Mouse (Mus musculus) gastrocnemius, postnatal 14 days (tissue): ENCODE results near the gene Angptl6. TPM values are rescaled to one million over a fixed set of nuclear protein-coding genes. Genes with fewer than 3 reads are reported as not detected.

Source experiments
- DNase-seq: peaks from one replicate; pipeline ENCODE4 v3.0.0; 2021; ENCODE audit warnings: mixed read lengths
- intact Hi-C: fragments of 180-260 bp; cut with DNase I; formaldehyde crosslinking; loops from one replicate; pipeline ENCODE4 v1.15.1; 2025; ENCODE audit warnings: low total_unique reads
- total RNA-seq, 2 experiments: library from RNA; stranded (reverse); gene quantifications; 2 replicates each; pipeline ENCODE4 v1.2.3; 2021

The Angptl6 gene
- total RNA-seq, 2 experiments from 2014 or later, result 3.5 to 4.1 TPM

GRCm38 (mm10) chr9:20887704-20888385 lies 8.3 kb upstream of the Angptl6 start, which contains the start of gene Ppan:
Gene Ppan (plus strand): TSS chr9:20888175.
- intact Hi-C loops, result no loop called here
- DNase-seq, result peak; percentile 95

DNA sequence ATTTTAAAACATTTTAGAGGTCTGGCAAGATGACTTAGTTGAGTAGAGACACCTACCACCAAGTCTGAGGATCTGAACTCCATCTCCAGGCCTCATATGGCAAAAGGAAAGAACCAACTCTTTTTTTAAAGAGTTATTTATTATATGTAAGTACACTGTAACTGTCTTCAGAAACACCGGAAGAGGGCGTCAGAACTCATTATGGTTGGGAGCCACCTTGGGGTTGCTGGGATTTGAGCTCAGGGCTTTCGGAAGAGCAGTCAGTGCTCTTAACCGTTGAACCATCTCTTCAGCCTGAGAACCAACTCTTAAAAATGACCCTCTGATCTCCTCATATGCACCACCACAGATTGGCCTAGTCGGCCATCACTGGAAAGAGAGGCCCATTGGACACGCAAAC lies 7.7 kb upstream of the Angptl6 start:
- no peak for DNase-seq
- intact Hi-C loops, result no loop called here

GRCm38 (mm10) chr9:20886563-20886962 lies 7.0 kb upstream of the Angptl6 start:
- no peak for DNase-seq
- intact Hi-C loops, result no loop called here

GRCm38 (mm10) chr9:20878710-20879065 lies 839 bp downstream of the Angptl6 start:
- DNase-seq, result no peak
- intact Hi-C loops, result no loop called here

- intact Hi-C loops, result no loop called here
- DNase-seq, result peak; percentile 100
Observed at GRCm38 (mm10) chr9:20878041-20878709, 1.4 kb downstream of the Angptl6 start.

DNA sequence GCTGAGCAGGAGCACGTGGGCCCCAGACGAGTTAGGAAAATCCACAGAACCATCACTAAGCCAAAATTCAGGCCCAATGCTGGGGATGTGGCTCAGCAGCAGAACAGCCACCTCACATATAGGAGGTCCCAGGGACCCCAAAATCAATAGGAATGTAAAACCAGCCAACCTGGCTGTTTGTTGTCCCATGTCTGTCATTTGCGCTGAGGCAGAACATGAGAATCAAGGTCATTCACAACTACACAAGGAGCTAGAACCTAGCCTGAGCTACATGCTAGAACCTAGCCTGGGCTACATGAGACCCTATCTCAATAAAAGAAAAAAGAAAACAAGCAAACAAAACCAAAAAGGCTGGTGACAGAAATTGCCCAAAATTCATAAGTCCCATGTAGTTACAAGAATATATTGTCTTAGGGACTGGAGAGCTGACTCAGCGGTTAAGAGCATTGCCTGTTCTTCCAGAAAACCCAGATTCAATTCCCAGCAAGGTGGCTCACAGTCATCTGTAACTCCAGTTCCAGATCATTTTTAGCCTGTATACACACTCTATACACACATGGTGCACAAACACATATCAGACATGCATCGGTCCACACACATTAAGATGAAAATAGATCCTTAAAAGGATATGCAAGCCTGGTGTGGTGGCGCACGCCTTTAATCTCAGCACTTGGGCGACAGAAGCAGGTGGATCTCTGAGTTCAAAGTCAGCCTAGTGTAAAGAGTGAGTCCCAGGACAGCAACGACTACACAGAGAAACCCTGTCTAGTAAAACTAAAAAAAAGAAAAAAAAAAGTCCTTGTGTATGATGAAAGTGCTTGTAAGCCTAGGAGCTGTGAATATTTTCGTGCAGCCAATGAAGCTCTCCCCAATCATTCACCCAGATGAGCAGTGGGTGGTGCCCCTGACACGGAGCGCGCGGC lies 2.1 kb downstream of the Angptl6 start:
- intact Hi-C loops, result no loop called here
- no peak for DNase-seq

DNA sequence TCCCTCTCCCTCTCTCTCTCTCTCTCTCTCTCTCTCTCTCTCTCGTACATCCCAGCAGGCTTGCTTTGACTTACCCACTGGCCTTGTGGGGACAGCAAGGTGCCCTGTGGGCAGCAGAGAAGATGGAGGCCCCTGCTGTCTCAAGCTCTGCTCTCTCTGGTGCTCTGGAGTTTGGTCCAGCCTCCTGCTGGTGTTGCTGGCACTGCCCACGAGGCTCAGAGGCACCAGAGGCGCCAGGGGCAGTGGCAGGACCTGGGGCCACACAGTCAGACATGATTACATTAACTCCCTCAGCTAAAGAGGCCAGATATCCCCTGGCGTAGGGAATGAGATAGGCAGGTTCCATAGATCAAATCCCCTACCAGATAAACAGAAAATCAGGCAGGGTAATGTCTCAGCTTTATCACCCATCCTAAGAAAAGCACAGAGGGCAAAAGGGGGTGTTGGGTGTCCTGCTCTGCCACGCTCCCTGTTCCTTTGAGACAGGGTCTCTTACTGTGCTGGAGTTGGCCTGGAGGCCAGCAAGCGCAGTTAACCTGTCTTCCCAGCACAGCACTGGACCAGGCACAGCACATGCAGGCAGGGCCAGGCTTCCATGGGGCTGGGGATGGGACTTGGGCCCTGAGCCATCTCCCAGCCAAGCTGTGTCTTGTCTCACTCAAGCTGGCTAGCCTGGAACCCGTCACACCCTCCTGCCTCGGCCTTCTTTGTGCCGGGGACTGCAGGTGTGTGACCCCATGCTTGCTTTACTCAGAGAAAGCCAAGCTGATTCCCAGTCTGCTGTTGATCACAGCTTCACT lies 3.0 kb downstream of the Angptl6 start:
- intact Hi-C loops, result no loop called here
- DNase-seq, result no peak

GRCm38 (mm10) chr9:20875021-20875790 lies 4.3 kb downstream of the Angptl6 start:
- intact Hi-C loops, result no loop called here
- DNase-seq, result no peak

DNA sequence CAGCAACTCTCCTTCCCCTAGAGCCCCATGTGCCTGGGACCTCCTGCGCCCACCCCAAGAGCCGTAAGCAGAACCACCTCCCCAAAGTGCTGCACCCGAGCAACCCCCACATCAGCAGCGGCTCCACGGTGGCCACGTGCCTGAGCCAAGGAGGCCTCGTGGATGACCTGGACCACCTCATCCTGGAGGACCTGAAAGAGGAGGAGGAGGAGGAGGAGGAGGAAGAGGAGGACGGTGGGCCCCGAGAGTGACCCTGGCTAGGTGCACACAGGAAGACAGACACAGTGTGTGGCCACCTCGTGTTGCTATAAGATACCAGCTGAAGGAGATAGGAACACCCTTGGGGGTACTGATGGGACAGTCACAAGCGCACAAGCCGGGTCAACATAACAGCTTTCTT lies 6.0 kb downstream of the Angptl6 start:
- intact Hi-C loops, result no loop called here
- DNase-seq, result no peak

DNA sequence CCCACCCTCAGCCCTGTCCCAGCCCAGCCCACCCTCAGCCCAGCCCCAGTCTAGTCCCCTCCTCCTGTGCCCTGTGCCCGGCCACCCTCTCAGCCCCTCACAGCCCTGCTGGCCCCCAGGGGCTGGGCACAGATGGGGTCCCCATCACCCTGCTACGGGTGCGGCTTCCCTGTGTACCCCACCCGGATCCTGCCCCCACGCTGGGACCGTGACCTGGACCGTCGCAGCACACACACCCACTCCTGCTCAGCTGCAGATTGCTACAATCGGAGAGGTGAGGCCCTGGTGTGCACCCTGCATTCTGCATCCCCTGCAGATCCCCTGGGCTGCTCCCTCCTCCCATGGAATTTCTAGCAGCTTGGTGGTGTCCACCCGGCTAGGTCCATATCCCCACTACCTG lies 6.5 kb downstream of the Angptl6 start:
- no peak for DNase-seq
- intact Hi-C loops, result no loop called here

DNA sequence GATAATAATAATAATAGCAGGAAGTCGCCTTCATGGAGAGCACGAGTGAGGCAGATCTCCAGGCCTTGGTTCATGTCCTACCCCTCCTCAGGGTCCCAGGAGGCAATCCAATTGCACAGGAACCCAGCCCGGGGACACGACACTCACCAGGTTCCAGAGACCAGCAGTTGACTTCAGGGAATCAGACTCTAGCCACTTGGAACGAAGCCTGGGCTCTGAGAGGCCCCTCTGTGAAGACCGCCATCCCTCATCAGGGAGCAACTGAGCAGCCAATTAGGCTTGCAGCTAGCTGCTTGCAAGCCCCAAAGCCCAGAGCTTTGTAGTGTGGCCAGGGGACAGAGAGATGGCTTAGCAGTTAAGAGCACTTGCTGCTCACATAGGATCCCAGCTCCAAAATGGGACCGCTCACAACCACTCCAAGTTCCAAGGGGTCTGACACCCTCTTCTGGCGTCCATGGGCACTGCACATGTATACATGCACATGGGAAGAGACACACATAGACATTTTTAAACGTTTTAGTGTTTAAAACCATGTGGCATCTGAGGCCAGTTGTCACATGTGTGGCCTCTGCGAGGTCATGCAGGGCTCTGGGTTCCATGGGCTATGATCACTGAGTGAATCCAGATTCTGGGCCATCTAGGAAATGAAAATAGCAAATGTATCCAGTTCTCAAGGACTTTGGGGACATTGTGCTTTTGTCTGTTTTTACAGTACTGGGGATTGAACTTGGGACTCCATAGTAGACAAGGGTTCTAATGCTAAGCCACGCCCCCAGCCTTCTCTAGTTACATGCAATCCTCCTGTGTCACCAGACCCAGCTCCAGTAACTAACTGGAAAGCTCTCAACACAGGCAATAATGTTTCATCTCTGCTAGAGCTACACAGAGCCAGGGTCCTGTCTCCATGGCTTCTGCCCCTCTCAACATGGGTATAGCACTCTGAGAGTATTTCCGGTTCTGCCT lies 9.0 kb downstream of the Angptl6 start:
- intact Hi-C loops, result no loop called here
- no peak for DNase-seq

DNA sequence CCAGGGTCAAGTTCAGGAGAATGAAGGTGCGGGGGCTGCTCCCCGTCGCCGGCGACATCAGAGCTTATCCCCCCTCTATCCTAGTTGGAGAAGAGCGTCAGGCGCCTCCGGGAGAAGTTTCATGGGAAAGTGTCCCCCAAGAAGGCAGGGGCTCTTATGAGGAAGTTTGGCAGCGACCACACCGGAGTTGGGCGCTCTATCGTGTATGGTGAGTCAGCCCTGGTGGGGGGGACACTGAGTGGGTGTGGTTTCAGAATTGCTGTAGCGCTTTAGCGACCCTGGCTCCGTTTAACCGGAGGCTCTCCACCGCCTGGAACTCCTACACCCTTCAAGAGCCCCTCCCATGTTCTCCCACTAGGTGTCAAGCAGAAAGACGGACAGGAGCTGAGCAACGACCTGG lies 10.3 kb downstream of the Angptl6 start:
- peak; percentile 32 for DNase-seq
- intact Hi-C loops, result no loop called here

GRCm38 (mm10) chr9:20868448-20869001 lies 11.0 kb downstream of the Angptl6 start, which contains the start of gene A230050P20Rik:
Gene A230050P20Rik (plus strand): TSS chr9:20868642.
- DNase-seq, result peak; percentile 54

DNA sequence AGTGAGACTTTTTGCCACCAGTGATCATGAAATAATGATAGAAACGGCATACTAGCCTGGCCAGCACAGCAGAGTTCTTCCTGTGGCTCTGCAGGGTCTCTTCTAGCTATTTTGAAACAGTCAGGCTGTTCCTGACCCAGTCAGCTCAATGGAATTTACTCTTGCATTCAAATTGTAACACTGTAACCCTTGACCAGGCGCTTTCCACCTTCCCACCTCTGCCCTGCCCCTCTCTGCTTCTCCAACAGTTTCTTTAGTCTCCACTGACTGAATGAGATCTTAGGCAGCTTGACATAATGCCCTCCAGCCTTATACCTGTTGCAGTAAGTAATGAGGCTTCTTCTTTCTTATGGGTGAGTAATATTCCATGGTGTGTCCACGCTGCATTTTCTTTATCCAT lies 12.6 kb downstream of the Angptl6 start:
- DNase-seq, result no peak
- intact Hi-C loops, result no loop called here

More at GRCm38 (mm10) chr9:20868448-20869001, 11.0 kb downstream of the Angptl6 start, which contains the start of gene A230050P20Rik:
- intact Hi-C loops, result no loop called here

GRCm38 (mm10) chr9:20862225-20862624 lies 17.3 kb downstream of the Angptl6 start:
- intact Hi-C loops, result no loop called here
- no peak for DNase-seq

- peak; percentile 21 for DNase-seq
- intact Hi-C loops, result no loop called here
Observed at GRCm38 (mm10) chr9:20861821-20862220, 17.7 kb downstream of the Angptl6 start.

- intact Hi-C loops, result no loop called here
Observed at GRCm38 (mm10) chr9:20859926-20860325, 19.6 kb downstream of the Angptl6 start.

More at GRCm38 (mm10) chr9:20859926-20860325, 19.6 kb downstream of the Angptl6 start:
- DNase-seq, result no peak
